Mouse (Mus musculus) bone marrow macrophage, adult 2 months (primary cell): ENCODE results near the gene Vmn1r84.

ENCODE experiments used
- CTCF ChIP-seq: IDR thresholded peaks from 2 replicates; pipeline ENCODE4 v1.5.1; 2012; ENCODE audit warnings: low read depth, mild to moderate bottlenecking, low read length, moderate library complexity
- POLR2A ChIP-seq: IDR thresholded peaks from 2 replicates; pipeline ENCODE4 v1.6.1; 2012; ENCODE audit warnings: mild to moderate bottlenecking, low read depth, low read length, borderline replicate concordance

GRCm38 (mm10) chr7:12369173-12369572 is at the start of gene Vmn1r84:
- TF ChIP-seq CTCF (no peak), POLR2A (no peak)
